Mouse (Mus musculus) B cell, adult 62 days (primary cell): ENCODE measurements around the gene Fam149b. TPM values are rescaled to one million over a fixed set of nuclear protein-coding genes. Genes with fewer than 3 reads are reported as not detected.

Experiments
- total RNA-seq: library from RNA; stranded (reverse); gene quantifications from 4 replicates; pipeline ENCODE4 v1.2.4, GENCODE M21; 2023

Fam149b gene
- 29.2 to 43.8 TPM (median 38.7 TPM) in 4 replicates for total RNA-seq

GRCm38 (mm10) chr14:20347991-20348541, at the start of gene Fam149b, which contains the start of gene Ecd:
Gene Fam149b, plus strand, starts transcription at chr14:20348162.
Gene Ecd, minus strand, starts transcription at chr14:20348121.

GRCm38 (mm10) chr14:20388441-20389129, 40.6 kb downstream of the Fam149b start, which contains the start of gene Dnajc9:
Gene Dnajc9, minus strand, starts transcription at chr14:20388910.

GRCm38 (mm10) chr14:20393205-20393913, 45.4 kb downstream of the Fam149b start, which contains the start of gene Mrps16:
Gene Mrps16, minus strand, starts transcription at chr14:20393634.

Other genes starting within 250 kb of the Fam149b start
- 3.5 to 4.9 TPM (median 4.0 TPM) in 4 replicates for gene Saysd1, start 209.6 kb upstream of the Fam149b start, total RNA-seq
- 20.6 to 22.6 TPM (median 22.1 TPM) in 4 replicates for gene Kcnk5, start 166.4 kb upstream of the Fam149b start, total RNA-seq
- gene Kcnk16, start 79.0 kb upstream of the Fam149b start, total RNA-seq: not detected in 4 replicates
- gene Nudt13, start 53.5 kb upstream of the Fam149b start, total RNA-seq: 17.1 to 22.7 TPM (median 19.9 TPM) in 4 replicates
- gene Ecd, start within 50 bp of the Fam149b start, total RNA-seq: 40.2 to 52.4 TPM (median 44.7 TPM) in 4 replicates
- gene Dnajc9, start 40.7 kb downstream of the Fam149b start, total RNA-seq: 80.9 to 84.6 TPM (median 83.3 TPM) in 4 replicates
- 34.6 to 43.1 TPM (median 37.0 TPM) in 4 replicates for gene Mrps16, start 45.5 kb downstream of the Fam149b start, total RNA-seq
- gene Cfap70, start 104.1 kb downstream of the Fam149b start, total RNA-seq: not detected in 4 replicates
- gene Anxa7, start 132.0 kb downstream of the Fam149b start, total RNA-seq: 49.7 to 53.2 TPM (median 50.3 TPM) in 4 replicates
- gene Mss51, start 148.7 kb downstream of the Fam149b start, total RNA-seq: 2.8 to 4.5 TPM (median 4.2 TPM) in 4 replicates
- 101 to 117 TPM (median 110 TPM) in 4 replicates for gene Ppp3cb, start 198.4 kb downstream of the Fam149b start, total RNA-seq